10 mouse cellular contexts compared by ENCODE assay signal in genomic region chr1:134037172-134037571, GRCm38 (mm10). TPM values are rescaled to one million over a fixed set of nuclear protein-coding genes. Genes with fewer than 3 reads are reported as not detected.
A peak's percentile ranks its signal among the peaks of the same experiment; 100 is the strongest.
DNase-seq lines count a peak whose midpoint lies in the region.
"Had no signal": no experiment of that assay in that cellular context is flagged by ENCODE, and none has a peak within 500 bp of the region (broad histone marks: within the 10 kb centered on the region; RNA-seq: fewer than 3 reads in every experiment).

Gene Fmod (plus strand): TSS chr1:134037254.

- WGBS in forebrain, embryonic 10.5 days: 59% methylated on average over 9 of the region's 9 CpGs

- H3K4me3 ChIP-seq in forebrain, embryonic 10.5 days: no peak within 1 kb of the TSS
- H3K4me3 ChIP-seq: liver, embryonic 13.5 days had no signal

- peak; percentile 88 for DNase-seq in heart, adult 11 months
- DNase-seq in heart, adult 18-20 months: no peak
- no peak for DNase-seq in urinary bladder, adult 2 months (ENCODE audit: low spot score)
- DNase-seq in urinary bladder, postnatal 36 days (ENCODE audit: low spot score in 2 of 2): no peak
- DNase-seq in left cerebral cortex, postnatal 14 days (ENCODE audit: low spot score in 2 of 2): no peak
- DNase-seq in yolk sac, embryonic 10.5 days (ENCODE audit: low spot score): peak; percentile 29
- DNase-seq in cerebellum, adult 9-11 months: no peak
- no peak for DNase-seq in forebrain, embryonic 10.5 days (ENCODE audit: extremely low spot score, low spot score)
- DNase-seq: liver, embryonic 13.5 days; thymus, adult 2 months had no signal

- no peaks in the 10 kb centered on the region for H3K36me3 ChIP-seq in forebrain, embryonic 10.5 days (replicated peaks)
- H3K36me3 ChIP-seq: liver, embryonic 13.5 days had no signal

- H3K9me3 ChIP-seq in forebrain, embryonic 10.5 days: no peaks in the 10 kb centered on the region
- H3K9me3 ChIP-seq: liver, embryonic 13.5 days had no signal

- peaks cover 10% of the 10 kb centered on the region for H3K4me1 ChIP-seq in forebrain, embryonic 10.5 days
- H3K4me1 ChIP-seq: liver, embryonic 13.5 days had no signal

- peaks cover 3% of the 10 kb centered on the region; the same call in 1 of the 2 replicates for H3K27me3 ChIP-seq in forebrain, embryonic 10.5 days (ENCODE audit: poor library complexity, severe bottlenecking)
- H3K27me3 ChIP-seq: liver, embryonic 13.5 days had no signal

- no peak within 1 kb of the TSS for H3K27ac ChIP-seq in forebrain, embryonic 10.5 days
- H3K27ac ChIP-seq: liver, embryonic 13.5 days had no signal

- intact Hi-C loops in left cerebral cortex, postnatal 14 days (cut with DNase I): no loop called here

RNA-seq across cellular contexts. Expression of gene Fmod, which starts in this region (rescaled TPM):
- total RNA-seq in heart, adult 18-20 months (2021): 1 to 10 TPM; 6.2 to 9.3 TPM
- polyA plus RNA-seq in urinary bladder, adult 2 months (2012; rRNA removed): 14.0 and 18.9 TPM in 2 replicates
- total RNA-seq in left cerebral cortex, postnatal 14 days (2021): 10 to 100 TPM; 16.8 to 21.8 TPM
- 1.3 TPM in 2 replicates for polyA plus RNA-seq in forebrain, embryonic 10.5 days (2016; fragmentation: Nextera tagmentation; extraction: Ambion mirVana)

Comparison
In these comparisons a context has a peak if more than half of its experiments do, and no peak if none do; other contexts are left out.
1. DNase-seq: peak in heart, adult 11 months (single experiment) and yolk sac, embryonic 10.5 days (single experiment); none in heart, adult 18-20 months (0 of 2), urinary bladder, adult 2 months (single experiment), urinary bladder, postnatal 36 days (0 of 2), left cerebral cortex, postnatal 14 days (0 of 2), cerebellum, adult 9-11 months (single experiment) and forebrain, embryonic 10.5 days (single experiment).